8 mouse cellular contexts compared by ENCODE assay signal in genomic region chr16:55819186-55819861, GRCm38 (mm10). TPM values are rescaled to one million over a fixed set of nuclear protein-coding genes. Genes with fewer than 3 reads are reported as not detected.
DNase-seq lines count a peak whose midpoint lies in the region; ATAC-seq and TF ChIP-seq lines count a peak whose summit lies in the region.

No protein-coding gene starts in this region.

- no peak overlapping the region for H3K9ac ChIP-seq in embryonic facial prominence, embryonic 12.5 days
- no peak overlapping the region for H3K9ac ChIP-seq in liver, embryonic 11.5 days (ENCODE audit: low read depth, low read length)
- peak overlapping the region; percentile 34; the same call in 1 of the 2 replicates for H3K9ac ChIP-seq in stomach, embryonic 14.5 days (replicated peaks; ENCODE audit: low read depth, low read length)

- H3K9me3 ChIP-seq in embryonic facial prominence, embryonic 12.5 days = no peaks in the 10 kb centered on the region
- no peaks in the 10 kb centered on the region for H3K9me3 ChIP-seq in liver, embryonic 11.5 days (ENCODE audit: control insufficient read depth, low read length)
- H3K9me3 ChIP-seq in stomach, embryonic 14.5 days (ENCODE audit: control insufficient read depth, low read depth, low read length) = no peaks in the 10 kb centered on the region

- 66% methylated on average over 15 of the region's 15 CpGs for WGBS in embryonic facial prominence, embryonic 12.5 days
- 75% methylated on average over 15 of the region's 15 CpGs for WGBS in liver, embryonic 11.5 days
- WGBS in stomach, embryonic 14.5 days = 40% methylated on average over 15 of the region's 15 CpGs

- H3K4me3 ChIP-seq in embryonic facial prominence, embryonic 12.5 days = peak overlapping the region; percentile 74
- peak overlapping the region; percentile 86; the same call in 1 of the 2 replicates for H3K4me3 ChIP-seq in liver, embryonic 11.5 days (ENCODE audit: low read depth, low read length)
- peak overlapping the region; percentile 57 for H3K4me3 ChIP-seq in stomach, embryonic 14.5 days (ENCODE audit: low read depth, low read length)
- no peak overlapping the region; the same call in none of the 2 replicates for H3K4me3 ChIP-seq in left cerebral cortex, adult 2 months

- peak overlapping the region; percentile 73 for H3K4me2 ChIP-seq in embryonic facial prominence, embryonic 12.5 days (replicated peaks)
- H3K4me2 ChIP-seq in liver, embryonic 11.5 days = peak overlapping the region; percentile 97
- H3K4me2 ChIP-seq in stomach, embryonic 14.5 days (replicated peaks; ENCODE audit: low read depth, low read length) = peak overlapping the region; percentile 50

- H3K4me1 ChIP-seq in embryonic facial prominence, embryonic 12.5 days = peaks cover 24% of the 10 kb centered on the region
- H3K4me1 ChIP-seq in liver, embryonic 11.5 days (replicated peaks; ENCODE audit: control insufficient read depth, insufficient read depth, low read length) = peaks cover 13% of the 10 kb centered on the region
- H3K4me1 ChIP-seq in stomach, embryonic 14.5 days (ENCODE audit: control insufficient read depth, insufficient read depth, low read length) = peaks cover 7% of the 10 kb centered on the region; the same call in 1 of the 2 replicates

- H3K27ac ChIP-seq in embryonic facial prominence, embryonic 12.5 days = no peak overlapping the region
- H3K27ac ChIP-seq in liver, embryonic 11.5 days (ENCODE audit: low read depth, low read length) = no peak overlapping the region
- peak overlapping the region; percentile 36; the same call in 1 of the 2 replicates for H3K27ac ChIP-seq in stomach, embryonic 14.5 days (ENCODE audit: low read length)
- no peak overlapping the region for H3K27ac ChIP-seq in left cerebral cortex, adult 2 months

- TF ChIP-seq CTCF in left cerebral cortex, adult 2 months (IDR thresholded peaks at IDR 0.05) = no peak

- peaks cover 40% of the 10 kb centered on the region for H3K36me3 ChIP-seq in embryonic facial prominence, embryonic 12.5 days
- peaks cover 21% of the 10 kb centered on the region for H3K36me3 ChIP-seq in liver, embryonic 11.5 days (ENCODE audit: control insufficient read depth, insufficient read depth, low read length)
- peaks cover 33% of the 10 kb centered on the region for H3K36me3 ChIP-seq in stomach, embryonic 14.5 days (ENCODE audit: control insufficient read depth, insufficient read depth, low read length)

- H3K27me3 ChIP-seq in embryonic facial prominence, embryonic 12.5 days = no peaks in the 10 kb centered on the region
- H3K27me3 ChIP-seq in liver, embryonic 11.5 days (replicated peaks; ENCODE audit: control insufficient read depth, insufficient read depth, low read length) = no peaks in the 10 kb centered on the region
- no peaks in the 10 kb centered on the region for H3K27me3 ChIP-seq in stomach, embryonic 14.5 days (ENCODE audit: control insufficient read depth, insufficient read depth, low read length)

- intact Hi-C loops in heart, postnatal 36 days (cut with DNase I) = no loop called here
- intact Hi-C loops in left cerebral cortex, adult 2 months (cut with DNase I) = no loop called here

- DNase-seq in cerebellum, adult 9-10 months = peak; percentile 41
- no peak for DNase-seq in cerebellum, adult 8-10 months
- DNase-seq in heart, postnatal 36 days = peak; percentile 70 to 72
- DNase-seq in liver, embryonic 11.5 days (ENCODE audit: low spot score) = peak; percentile 31
- no peak for DNase-seq in left cerebral cortex, adult 2 months (ENCODE audit: extremely low spot score in 1 of 2, low spot score in 2 of 2)

- peak; percentile 10 for ATAC-seq in CD4-positive, CD25-positive, alpha-beta regulatory T cell, adult 4 months
- ATAC-seq in embryonic facial prominence, embryonic 12.5 days (ENCODE audit: insufficient number of reproducible peaks, insufficient read depth, low FRiP score, low TSS enrichment) = no peak
- no peak for ATAC-seq in liver, embryonic 11.5 days (replicated peaks; ENCODE audit: low FRiP score)
- no peak for ATAC-seq in stomach, embryonic 14.5 days (ENCODE audit: insufficient number of reproducible peaks, insufficient read depth, low FRiP score, low read depth)

RNA-seq across cellular contexts. Expression of gene Nfkbiz, which starts 19.4 kb away (rescaled TPM):
- polyA plus RNA-seq in CD4-positive, CD25-positive, alpha-beta regulatory T cell, adult 4 months (2017; shearing (Covaris generic)) = 10 to 100 TPM; 33.2 to 39.6 TPM
- polyA plus RNA-seq in embryonic facial prominence, embryonic 12.5 days (2016; fragmentation: Nextera tagmentation; extraction: Ambion mirVana) = 4.2 and 4.8 TPM in 2 replicates
- 1 to 10 TPM; 2.4 TPM for total RNA-seq in heart, postnatal 36 days (2021)
- polyA plus RNA-seq in liver, embryonic 11.5 days (2014; fragmentation: Nextera tagmentation; extraction: Ambion mirVana) = 4.5 and 4.6 TPM in 2 replicates
- polyA plus RNA-seq in stomach, embryonic 14.5 days (2014; fragmentation: Nextera tagmentation; extraction: Ambion mirVana) = 6.4 and 8.3 TPM in 2 replicates
- total RNA-seq in left cerebral cortex, adult 2 months (2021) = 1 to 10 TPM; 4.8 to 5.3 TPM

Comparison
In these comparisons a context has a peak if more than half of its experiments do, and no peak if none do; other contexts are left out.
1. DNase-seq: peak in cerebellum, adult 9-10 months (single experiment), heart, postnatal 36 days (2 of 2) and liver, embryonic 11.5 days (single experiment); none in cerebellum, adult 8-10 months (single experiment) and left cerebral cortex, adult 2 months (0 of 2).
2. Peak in every context shown above with its lines, with median percentiles within 50 percentile points of each other: H3K4me2 ChIP-seq.